Mouse (Mus musculus): ENCODE data around the gene Lmna. TPM values are rescaled to one million over a fixed set of nuclear protein-coding genes. Genes with fewer than 3 reads are reported as not detected.

Gene Lmna
- polyA plus RNA-seq, 1 experiment, result 51.3 TPM

DNA sequence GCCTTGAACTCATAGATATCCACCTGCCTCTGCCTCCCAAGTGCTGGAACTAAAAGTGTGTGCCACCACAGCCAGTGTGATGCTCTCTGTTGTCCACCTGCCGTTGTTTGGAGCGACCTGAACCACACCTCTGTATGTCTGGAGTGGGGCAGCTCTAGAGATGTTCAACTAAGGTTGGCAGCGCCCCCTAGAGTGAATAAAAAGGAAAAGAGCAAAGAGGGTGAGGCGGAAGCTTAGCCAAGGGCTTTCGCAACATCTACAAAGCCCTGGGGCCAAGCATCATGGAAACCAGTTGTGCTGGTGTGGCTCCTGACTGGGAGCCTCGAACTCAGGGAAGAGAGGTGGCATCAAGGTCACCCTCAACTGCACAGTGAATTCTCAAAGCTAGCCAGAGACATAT is 33.4 kb downstream of the Lmna start:
- Histone ChIP-seq H3K36me3 (ENCODE audit: control insufficient read depth, insufficient read depth, low read length) (no peaks in the 10 kb centered on the region), H3K4me3 (ENCODE audit: extremely low read depth, insufficient read depth, insufficient read length) (no peak overlapping the region), H3K27ac (ENCODE audit: insufficient read depth, low read length) (no peak overlapping the region), H3K4me1 (ENCODE audit: control insufficient read depth, insufficient read depth, insufficient read length) (no peaks in the 10 kb centered on the region), H3K27me3 (ENCODE audit: control insufficient read depth, insufficient read depth, low read length) (no peaks in the 10 kb centered on the region)
- no peak for DNase-seq (ENCODE audit: low read depth in 1 of 2, low spot score in 2 of 2)
- WGBS, result 65% methylated on average over 6 of the region's 6 CpGs
- no peak for TF ChIP-seq CTCF (IDR thresholded peaks at IDR 0.05; ENCODE audit: extremely low read depth, insufficient read depth, insufficient read length, insufficient replicate concordance)
- TF ChIP-seq POLR2A (IDR thresholded peaks at IDR 0.05; ENCODE audit: low read depth, low read length), result no peak

DNA sequence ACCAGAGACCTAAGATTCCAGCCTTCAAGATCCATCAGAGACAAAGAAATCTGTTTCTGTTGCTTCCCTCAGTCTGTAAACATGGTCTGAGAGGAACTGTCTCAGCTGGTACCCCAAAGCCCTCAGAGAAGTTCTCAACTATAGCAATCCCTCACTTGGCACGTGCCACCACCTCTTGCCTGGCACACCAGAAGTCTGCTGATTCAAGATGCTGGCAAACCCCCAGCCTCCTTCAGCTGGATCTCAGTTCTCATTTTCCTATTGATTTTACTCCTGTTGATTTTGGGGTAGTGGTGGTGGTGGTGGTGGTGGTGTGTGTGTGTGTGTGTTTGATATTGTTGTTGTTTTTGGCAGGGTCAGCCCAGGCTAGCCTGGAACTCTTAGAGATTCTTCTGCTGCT is 36.2 kb downstream of the Lmna start:
- TF ChIP-seq POLR2A (IDR thresholded peaks at IDR 0.05; ENCODE audit: low read depth, low read length) (no peak), CTCF (IDR thresholded peaks at IDR 0.05; ENCODE audit: extremely low read depth, insufficient read depth, insufficient read length, insufficient replicate concordance) (no peak)
- Histone ChIP-seq H3K27me3 (ENCODE audit: control insufficient read depth, insufficient read depth, low read length) (no peaks in the 10 kb centered on the region; the same call in 1 of the 2 replicates), H3K36me3 (ENCODE audit: control insufficient read depth, insufficient read depth, low read length) (no peaks in the 10 kb centered on the region), H3K27ac (ENCODE audit: insufficient read depth, low read length) (no peak overlapping the region), H3K4me1 (ENCODE audit: control insufficient read depth, insufficient read depth, insufficient read length) (no peaks in the 10 kb centered on the region), H3K4me3 (ENCODE audit: extremely low read depth, insufficient read depth, insufficient read length) (no peak overlapping the region)
- 64% methylated on average over 1 of the region's 1 CpGs for WGBS
- no peak for DNase-seq (ENCODE audit: low read depth in 1 of 2, low spot score in 2 of 2)

DNA sequence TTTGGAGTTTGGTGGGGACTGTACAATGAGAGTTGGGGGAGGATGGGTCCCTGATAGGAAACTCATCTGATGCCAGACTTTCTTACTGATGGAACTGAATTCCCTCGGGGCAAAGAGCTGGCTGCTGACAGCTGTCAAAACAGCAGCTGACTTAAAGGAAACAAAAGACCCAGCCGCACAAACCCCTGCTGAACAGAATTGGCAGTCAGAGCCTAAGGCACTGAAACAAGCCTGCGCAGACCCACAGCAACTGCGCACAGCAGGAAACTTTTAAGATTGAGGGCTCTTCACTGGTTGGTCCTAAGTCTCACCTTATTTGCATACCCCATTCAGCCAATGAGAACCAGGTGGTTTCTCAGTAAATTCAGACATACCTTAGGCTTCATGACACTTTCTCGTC is 36.7 kb downstream of the Lmna start:
- Histone ChIP-seq H3K4me3 (ENCODE audit: extremely low read depth, insufficient read depth, insufficient read length) (no peak overlapping the region), H3K27ac (ENCODE audit: insufficient read depth, low read length) (no peak overlapping the region), H3K36me3 (ENCODE audit: control insufficient read depth, insufficient read depth, low read length) (no peaks in the 10 kb centered on the region), H3K27me3 (ENCODE audit: control insufficient read depth, insufficient read depth, low read length) (no peaks in the 10 kb centered on the region; the same call in 1 of the 2 replicates), H3K4me1 (ENCODE audit: control insufficient read depth, insufficient read depth, insufficient read length) (no peaks in the 10 kb centered on the region)
- no peak for DNase-seq (ENCODE audit: low read depth in 1 of 2, low spot score in 2 of 2)
- TF ChIP-seq CTCF (IDR thresholded peaks at IDR 0.05; ENCODE audit: extremely low read depth, insufficient read depth, insufficient read length, insufficient replicate concordance), result no peak
- TF ChIP-seq POLR2A (IDR thresholded peaks at IDR 0.05; ENCODE audit: low read depth, low read length), result no peak
- WGBS, result 53% methylated on average over 5 of the region's 5 CpGs

DNA sequence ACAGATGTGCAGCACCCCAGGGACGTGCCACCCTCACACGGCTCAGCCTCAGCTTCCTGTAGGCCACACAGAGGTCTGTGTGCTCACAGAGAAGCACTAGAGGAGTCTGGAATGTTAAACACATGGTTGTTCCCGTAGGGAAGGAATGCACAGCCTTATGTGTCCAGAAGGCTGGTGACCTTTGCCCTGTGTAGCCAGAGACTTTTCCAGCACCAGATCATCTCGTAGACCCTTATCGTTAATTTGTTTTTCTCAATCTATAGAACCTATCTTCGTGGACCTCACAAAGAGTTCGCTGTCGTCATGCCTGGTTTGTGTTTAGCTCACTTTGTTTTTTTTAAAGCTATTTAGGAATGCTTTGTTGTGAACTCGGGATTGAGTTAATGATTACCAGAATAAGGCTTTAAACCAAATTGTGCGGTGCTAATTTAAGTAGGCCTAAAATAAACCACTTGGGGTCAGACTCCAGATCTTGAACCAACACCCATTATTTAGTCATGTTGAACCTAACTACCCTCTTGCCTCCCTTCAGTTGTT is 38.7 kb downstream of the Lmna start:
- TF ChIP-seq POLR2A (IDR thresholded peaks at IDR 0.05; ENCODE audit: low read depth, low read length), result no peak
- TF ChIP-seq CTCF (IDR thresholded peaks at IDR 0.05; ENCODE audit: extremely low read depth, insufficient read depth, insufficient read length, insufficient replicate concordance), result no peak
- H3K36me3 ChIP-seq (ENCODE audit: control insufficient read depth, insufficient read depth, low read length), result no peaks in the 10 kb centered on the region
- H3K27me3 ChIP-seq (ENCODE audit: control insufficient read depth, insufficient read depth, low read length), result no peaks in the 10 kb centered on the region; the same call in 1 of the 2 replicates
- no peaks in the 10 kb centered on the region for H3K4me1 ChIP-seq (ENCODE audit: control insufficient read depth, insufficient read depth, insufficient read length)
- 77% methylated on average over 10 of the region's 10 CpGs for WGBS
- H3K27ac ChIP-seq (ENCODE audit: insufficient read depth, low read length), result no peak overlapping the region
- no peak for DNase-seq (ENCODE audit: low read depth in 1 of 2, low spot score in 2 of 2)
- no peak overlapping the region for H3K4me3 ChIP-seq (ENCODE audit: extremely low read depth, insufficient read depth, insufficient read length)

DNA sequence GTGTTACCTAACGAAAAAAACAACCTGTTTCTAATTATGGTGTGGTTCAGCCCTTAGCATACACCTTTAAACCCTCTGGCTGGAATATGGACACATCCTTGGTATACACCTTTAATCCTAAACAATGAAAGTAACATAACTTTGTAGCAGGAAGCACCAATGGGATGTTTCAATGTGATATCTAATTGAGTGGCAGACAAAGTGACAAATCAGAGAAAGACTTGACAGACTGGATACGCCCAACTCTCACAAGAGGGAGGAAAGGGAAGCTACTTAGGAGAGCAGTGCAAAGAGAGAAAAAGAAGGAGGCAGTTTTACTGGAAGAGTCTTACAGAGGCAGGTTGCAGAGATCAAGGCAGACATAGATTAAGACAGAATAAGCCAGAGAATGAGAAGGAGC is 40.3 kb downstream of the Lmna start:
- Histone ChIP-seq H3K36me3 (ENCODE audit: control insufficient read depth, insufficient read depth, low read length) (no peaks in the 10 kb centered on the region), H3K27me3 (ENCODE audit: control insufficient read depth, insufficient read depth, low read length) (no peaks in the 10 kb centered on the region; the same call in 1 of the 2 replicates), H3K4me3 (ENCODE audit: extremely low read depth, insufficient read depth, insufficient read length) (no peak overlapping the region), H3K27ac (ENCODE audit: insufficient read depth, low read length) (no peak overlapping the region), H3K4me1 (ENCODE audit: control insufficient read depth, insufficient read depth, insufficient read length) (no peaks in the 10 kb centered on the region)
- WGBS, result 89% methylated on average over 2 of the region's 2 CpGs
- no peak for DNase-seq (ENCODE audit: low read depth in 1 of 2, low spot score in 2 of 2)
- TF ChIP-seq CTCF (IDR thresholded peaks at IDR 0.05; ENCODE audit: extremely low read depth, insufficient read depth, insufficient read length, insufficient replicate concordance) (no peak), POLR2A (IDR thresholded peaks at IDR 0.05; ENCODE audit: low read depth, low read length) (no peak)

DNA sequence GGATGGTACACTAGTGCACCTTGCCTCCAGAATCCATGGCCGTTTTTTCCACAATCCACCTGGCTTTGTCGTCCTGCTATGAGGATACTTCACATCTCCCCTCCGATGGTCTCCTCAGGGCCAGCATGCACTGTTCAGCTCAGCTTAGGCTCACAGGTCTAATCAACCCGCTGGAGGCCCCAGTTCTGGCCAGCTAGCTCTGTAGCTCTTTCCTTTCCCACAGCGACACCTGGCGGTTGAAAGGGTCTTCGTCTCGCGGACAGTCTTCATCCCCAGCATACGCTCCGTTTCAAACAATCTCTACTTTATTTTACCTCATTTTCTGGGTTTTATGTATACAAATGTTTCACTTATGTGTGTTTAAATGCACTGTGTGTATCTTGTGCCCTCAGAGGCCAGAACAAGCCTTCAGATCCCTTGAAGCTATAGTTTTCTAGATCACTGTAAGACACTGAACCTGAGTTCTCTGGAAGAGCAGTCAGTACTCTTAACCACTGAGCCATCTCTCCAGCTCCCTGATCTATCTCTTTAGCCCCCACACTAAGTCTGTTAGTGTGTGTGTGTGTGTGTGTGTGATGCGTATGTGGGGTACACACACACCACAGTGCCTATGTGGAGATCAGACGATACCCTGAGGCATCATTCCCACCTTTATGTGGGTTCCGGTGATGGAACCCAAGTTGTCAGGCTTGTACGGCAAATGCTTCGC is 42.5 kb downstream of the Lmna start:
- Histone ChIP-seq H3K27ac (ENCODE audit: insufficient read depth, low read length) (no peak overlapping the region), H3K27me3 (ENCODE audit: control insufficient read depth, insufficient read depth, low read length) (no peaks in the 10 kb centered on the region; the same call in 1 of the 2 replicates), H3K36me3 (ENCODE audit: control insufficient read depth, insufficient read depth, low read length) (no peaks in the 10 kb centered on the region), H3K4me3 (ENCODE audit: extremely low read depth, insufficient read depth, insufficient read length) (no peak overlapping the region), H3K4me1 (ENCODE audit: control insufficient read depth, insufficient read depth, insufficient read length) (no peaks in the 10 kb centered on the region)
- peak; percentile 64 to 84 for DNase-seq (ENCODE audit: low read depth in 1 of 2, low spot score in 2 of 2)
- 32% methylated on average over 16 of the region's 16 CpGs for WGBS
- TF ChIP-seq CTCF (IDR thresholded peaks at IDR 0.05; ENCODE audit: extremely low read depth, insufficient read depth, insufficient read length, insufficient replicate concordance) (peak; percentile 94), POLR2A (IDR thresholded peaks at IDR 0.05; ENCODE audit: low read depth, low read length) (no peak)

DNA sequence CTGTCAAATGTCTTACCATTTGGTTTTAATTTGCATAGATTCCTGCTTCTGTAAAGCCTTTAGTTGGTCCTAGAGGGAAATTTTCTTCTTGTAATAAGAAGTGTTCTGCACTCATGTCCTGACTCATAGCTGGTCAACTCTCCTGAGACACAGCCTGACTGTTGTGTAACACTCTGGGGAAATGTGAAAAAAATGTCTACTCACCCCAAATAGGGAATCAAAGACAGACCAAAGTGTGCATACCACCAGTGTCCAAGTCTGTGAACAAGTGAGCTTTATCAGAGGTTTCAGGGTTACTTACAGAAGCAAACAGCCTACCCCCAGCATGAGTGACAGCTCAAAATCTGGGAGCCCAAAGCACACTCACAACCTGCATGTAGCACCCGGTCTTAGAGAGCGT is 44.6 kb downstream of the Lmna start:
- Histone ChIP-seq H3K27ac (ENCODE audit: insufficient read depth, low read length) (no peak overlapping the region), H3K4me1 (ENCODE audit: control insufficient read depth, insufficient read depth, insufficient read length) (no peaks in the 10 kb centered on the region)
- TF ChIP-seq POLR2A (IDR thresholded peaks at IDR 0.05; ENCODE audit: low read depth, low read length) (no peak), CTCF (IDR thresholded peaks at IDR 0.05; ENCODE audit: extremely low read depth, insufficient read depth, insufficient read length, insufficient replicate concordance) (no peak)

More for the DNA sequence above, 44.6 kb downstream of the Lmna start:
- Histone ChIP-seq H3K36me3 (ENCODE audit: control insufficient read depth, insufficient read depth, low read length) (no peaks in the 10 kb centered on the region), H3K4me3 (ENCODE audit: extremely low read depth, insufficient read depth, insufficient read length) (no peak overlapping the region), H3K27me3 (ENCODE audit: control insufficient read depth, insufficient read depth, low read length) (no peaks in the 10 kb centered on the region; the same call in 1 of the 2 replicates)
- DNase-seq (ENCODE audit: low read depth in 1 of 2, low spot score in 2 of 2), result no peak
- WGBS, result 83% methylated on average over 2 of the region's 2 CpGs
